Mouse (Mus musculus) stomach, embryonic 16.5 days (tissue): Measurements from ENCODE around the gene Ltbp1. TPM values are rescaled to one million over a fixed set of nuclear protein-coding genes. Genes with fewer than 3 reads are reported as not detected.

ENCODE experiments used
- ATAC-seq: fragments of 200-750 bp; cut with Nextera tagmentation; 2 replicates; pipeline ENCODE4 v1.8.0; 2017; ENCODE audit warnings: moderate number of reproducible peaks, moderate TSS enrichment; ENCODE audit not compliant: insufficient read depth, low FRiP score
- H3K27ac ChIP-seq: fragments of 300-500 bp; sonication (generic); 2 replicates; pipeline ENCODE4 v1.5.1; 2014; ENCODE audit warnings: low read length
- H3K27me3 ChIP-seq: fragments of 300-500 bp; sonication (generic); 2 replicates; pipeline ENCODE4 v1.6.1; 2014; ENCODE audit warnings: low read length, control low read depth, mixed read lengths; ENCODE audit not compliant: control insufficient read depth, insufficient read depth
- H3K36me3 ChIP-seq: fragments of 300-500 bp; sonication (generic); 2 replicates; pipeline ENCODE4 v1.6.1; 2014; ENCODE audit warnings: low read length; ENCODE audit not compliant: control insufficient read depth, insufficient read depth
- H3K4me1 ChIP-seq: fragments of 300-500 bp; sonication (generic); 2 replicates; pipeline ENCODE4 v1.6.1; 2014; ENCODE audit warnings: low read length, control low read depth, mixed read lengths; ENCODE audit not compliant: control insufficient read depth, insufficient read depth
- H3K4me2 ChIP-seq: fragments of 300-500 bp; sonication (generic); 2 replicates; pipeline ENCODE4 v1.6.1; 2014; ENCODE audit warnings: low read depth, low read length, mixed read lengths
- H3K4me3 ChIP-seq: fragments of 300-500 bp; sonication (generic); replicated peaks from 2 replicates; pipeline ENCODE4 v1.5.1; 2014; ENCODE audit warnings: mild to moderate bottlenecking, low read length
- H3K9ac ChIP-seq: fragments of 300-500 bp; sonication (generic); 2 replicates; pipeline ENCODE4 v1.6.1; 2014; ENCODE audit warnings: low read length
- H3K9me3 ChIP-seq: fragments of 300-500 bp; sonication (generic); replicated peaks from 2 replicates; pipeline ENCODE4 v1.6.1; 2016; ENCODE audit warnings: low read length, control low read depth; ENCODE audit not compliant: control insufficient read depth
- WGBS: fragments of 180-500 bp; shearing (Covaris S2); extraction: QIAGEN DNeasy Blood & Tissue Kit; methylation state at CpG from one replicate; pipeline ENCODE4 v1.1.7; 2014; 5-methylcytosine and 5-hydroxymethylcytosine counted together
- polyA plus RNA-seq: library from polyadenylated mRNA; unstranded; fragments of >200 nt; fragmentation: Nextera tagmentation; extraction: Ambion mirVana; gene quantifications from 2 replicates; pipeline ENCODE4 v1.2.1, GENCODE M21; 2015

The Ltbp1 gene
- polyA plus RNA-seq, 1 experiment from 2014 or later: 30.1 TPM

GRCm38 (mm10) chr17:75391429-75392192 is 386.2 kb downstream of the Ltbp1 start:
- Histone ChIP-seq H3K9ac (no peak overlapping the region), H3K4me1 (no peaks in the 10 kb centered on the region), H3K9me3 (no peaks in the 10 kb centered on the region), H3K27me3 (no peaks in the 10 kb centered on the region), H3K27ac (no peak overlapping the region), H3K36me3 (0 out of 2 replicates have a peak, but pooled peaks cover 3% of the 10 kb centered on the region), H3K4me2 (no peak overlapping the region), H3K4me3 (no peak overlapping the region)
- WGBS: 83% methylated on average over 6 of the region's 6 CpGs
- no peak for ATAC-seq

- 54% methylated on average over 4 of the region's 4 CpGs for WGBS
Observed at GRCm38 (mm10) chr17:75406405-75406804, 401.0 kb downstream of the Ltbp1 start.

GRCm38 (mm10) chr17:75416861-75417260 is 411.5 kb downstream of the Ltbp1 start:
- Histone ChIP-seq H3K9me3 (no peaks in the 10 kb centered on the region), H3K27ac (no peak overlapping the region), H3K4me1 (0 out of 2 replicates have a peak, but pooled peaks cover 3% of the 10 kb centered on the region), H3K4me2 (no peak overlapping the region), H3K4me3 (no peak overlapping the region), H3K9ac (no peak overlapping the region), H3K27me3 (no peaks in the 10 kb centered on the region), H3K36me3 (no peaks in the 10 kb centered on the region)
- no peak for ATAC-seq
- WGBS: 64% methylated on average over 3 of the region's 3 CpGs

More at GRCm38 (mm10) chr17:75406405-75406804, 401.0 kb downstream of the Ltbp1 start:
- Histone ChIP-seq H3K27ac (no peak overlapping the region), H3K36me3 (no peaks in the 10 kb centered on the region), H3K4me3 (no peak overlapping the region), H3K27me3 (no peaks in the 10 kb centered on the region), H3K4me1 (no peaks in the 10 kb centered on the region), H3K4me2 (no peak overlapping the region), H3K9me3 (no peaks in the 10 kb centered on the region), H3K9ac (no peak overlapping the region)
- no peak for ATAC-seq

GRCm38 (mm10) chr17:75434152-75434551 is 428.8 kb downstream of the Ltbp1 start:
- Histone ChIP-seq H3K9me3 (no peaks in the 10 kb centered on the region), H3K27ac (no peak overlapping the region), H3K4me2 (no peak overlapping the region), H3K9ac (no peak overlapping the region), H3K4me3 (no peak overlapping the region), H3K36me3 (no peaks in the 10 kb centered on the region), H3K27me3 (no peaks in the 10 kb centered on the region), H3K4me1 (0 out of 2 replicates have a peak, but pooled peaks cover 2% of the 10 kb centered on the region)
- 89% methylated on average over 2 of the region's 2 CpGs for WGBS
- no peak for ATAC-seq

- ATAC-seq: no peak
- 0 out of 2 replicates have a peak, but pooled peaks cover 2% of the 10 kb centered on the region for H3K4me1 ChIP-seq
- no peak overlapping the region for H3K9ac ChIP-seq
- H3K36me3 ChIP-seq: no peaks in the 10 kb centered on the region
- WGBS: 68% methylated on average over 3 of the region's 3 CpGs
- H3K4me3 ChIP-seq: no peak overlapping the region
- no peaks in the 10 kb centered on the region for H3K9me3 ChIP-seq
- no peak overlapping the region for H3K4me2 ChIP-seq
- H3K27ac ChIP-seq: no peak overlapping the region
- no peaks in the 10 kb centered on the region for H3K27me3 ChIP-seq
Observed at GRCm38 (mm10) chr17:75434871-75435270, 429.5 kb downstream of the Ltbp1 start.

GRCm38 (mm10) chr17:75435599-75435998 is 430.2 kb downstream of the Ltbp1 start, which contains the start of gene Rasgrp3:
Gene Rasgrp3 (plus strand): TSS chr17:75435896.
- no peak for ATAC-seq
- Histone ChIP-seq H3K4me2 (no peak within 1 kb of the TSS), H3K4me1 (0 out of 2 replicates have a peak, but pooled peaks cover 2% of the 10 kb centered on the region), H3K36me3 (no peaks in the 10 kb centered on the region), H3K9ac (no peak within 1 kb of the TSS), H3K27me3 (no peaks in the 10 kb centered on the region), H3K4me3 (peak within 1 kb of the TSS; percentile 29), H3K9me3 (no peaks in the 10 kb centered on the region), H3K27ac (peak within 1 kb of the TSS; percentile 60; the same call in 1 of the 2 replicates)
- 61% methylated on average over 6 of the region's 6 CpGs for WGBS

- no peak overlapping the region for H3K9ac ChIP-seq
- 58% methylated on average over 8 of the region's 8 CpGs for WGBS
Observed at GRCm38 (mm10) chr17:75436095-75436494, 430.7 kb downstream of the Ltbp1 start.

GRCm38 (mm10) chr17:75436819-75437218 is 431.5 kb downstream of the Ltbp1 start:
- Histone ChIP-seq H3K27me3 (no peaks in the 10 kb centered on the region), H3K9ac (no peak overlapping the region), H3K4me3 (peak overlapping the region; percentile 29), H3K4me1 (0 out of 2 replicates have a peak, but pooled peaks cover 2% of the 10 kb centered on the region), H3K27ac (no peak overlapping the region), H3K4me2 (no peak overlapping the region), H3K9me3 (no peaks in the 10 kb centered on the region), H3K36me3 (no peaks in the 10 kb centered on the region)
- WGBS: 47% methylated on average over 6 of the region's 6 CpGs
- ATAC-seq: no peak

More at GRCm38 (mm10) chr17:75436095-75436494, 430.7 kb downstream of the Ltbp1 start:
- no peak for ATAC-seq
- H3K36me3 ChIP-seq: no peaks in the 10 kb centered on the region
- peak overlapping the region; percentile 9 for H3K4me3 ChIP-seq
- H3K27ac ChIP-seq: peak overlapping the region; percentile 60; the same call in 1 of the 2 replicates
- H3K4me1 ChIP-seq: 0 out of 2 replicates have a peak, but pooled peaks cover 2% of the 10 kb centered on the region
- no peak overlapping the region for H3K4me2 ChIP-seq
- H3K9me3 ChIP-seq: no peaks in the 10 kb centered on the region
- no peaks in the 10 kb centered on the region for H3K27me3 ChIP-seq

GRCm38 (mm10) chr17:75437239-75437750 is 431.9 kb downstream of the Ltbp1 start:
- H3K9ac ChIP-seq: no peak overlapping the region
- peak overlapping the region; percentile 29 for H3K4me3 ChIP-seq
- no peak overlapping the region for H3K27ac ChIP-seq
- 0 out of 2 replicates have a peak, but pooled peaks cover 2% of the 10 kb centered on the region for H3K4me1 ChIP-seq
- no peaks in the 10 kb centered on the region for H3K9me3 ChIP-seq
- ATAC-seq: no peak
- H3K4me2 ChIP-seq: no peak overlapping the region
- H3K36me3 ChIP-seq: no peaks in the 10 kb centered on the region
- no peaks in the 10 kb centered on the region for H3K27me3 ChIP-seq
- 50% methylated on average over 11 of the region's 11 CpGs for WGBS
